Mouse (Mus musculus) cerebellum, adult 9-11 months (tissue): ENCODE data around the gene Zdhhc8.
A peak's percentile ranks its signal among the peaks of the same experiment; 100 is the strongest.
"Not testable (repeated sequence)": the region's sequence is repeated elsewhere in the genome, so short reads cannot be mapped to it uniquely, and the experiment has no call there.

Experiments used
- DNase-seq: peaks from one replicate; pipeline ENCODE4 v3.0.0; 2022

Zdhhc8 gene

GRCm38 (mm10) chr16:18230617-18231016 is 4.3 kb downstream of the Zdhhc8 start:
- DNase-seq, result no peak

- DNase-seq, result peak; percentile 83
Measured at GRCm38 (mm10) chr16:18229622-18230021, 5.3 kb downstream of the Zdhhc8 start.

- peak; percentile 85 for DNase-seq
Measured at GRCm38 (mm10) chr16:18228856-18229255, 6.1 kb downstream of the Zdhhc8 start.

GRCm38 (mm10) chr16:18227897-18228422 is 7.0 kb downstream of the Zdhhc8 start:
- peak; percentile 53 for DNase-seq

GRCm38 (mm10) chr16:18227187-18227586 is 7.7 kb downstream of the Zdhhc8 start:
- DNase-seq, result peak; percentile 39

GRCm38 (mm10) chr16:18222188-18222587 is 12.7 kb downstream of the Zdhhc8 start:
- no peak for DNase-seq

GRCm38 (mm10) chr16:18221543-18221898 is 13.4 kb downstream of the Zdhhc8 start:
- DNase-seq, result no peak

GRCm38 (mm10) chr16:18220856-18221542 is 13.9 kb downstream of the Zdhhc8 start:
- DNase-seq, result no peak

GRCm38 (mm10) chr16:18220001-18220400 is 14.9 kb downstream of the Zdhhc8 start:
- DNase-seq, result peak; percentile 42

- DNase-seq, result no peak
Measured at GRCm38 (mm10) chr16:18218580-18218996, 16.3 kb downstream of the Zdhhc8 start.

GRCm38 (mm10) chr16:18217579-18217978 is 17.4 kb downstream of the Zdhhc8 start, which contains the start of gene Ccdc188:
Gene Ccdc188 (plus strand): TSS chr16:18217879.
- DNase-seq, result no peak

GRCm38 (mm10) chr16:18214858-18215257 is 20.1 kb downstream of the Zdhhc8 start:
- DNase-seq, result no peak

- DNase-seq, result peak; percentile 42
Measured at GRCm38 (mm10) chr16:18213689-18214088, 21.2 kb downstream of the Zdhhc8 start.

- peak; percentile 87 for DNase-seq
Measured at GRCm38 (mm10) chr16:18211417-18212171, 23.3 kb downstream of the Zdhhc8 start.

- peak; percentile 77 for DNase-seq
Measured at GRCm38 (mm10) chr16:18210701-18211416, 24.1 kb downstream of the Zdhhc8 start.

- no peak for DNase-seq
Measured at GRCm38 (mm10) chr16:18203430-18204091, 31.4 kb downstream of the Zdhhc8 start.

GRCm38 (mm10) chr16:18202061-18202460 is 32.9 kb downstream of the Zdhhc8 start:
- no peak for DNase-seq

- DNase-seq, result no peak
Measured at GRCm38 (mm10) chr16:18201620-18202019, 33.3 kb downstream of the Zdhhc8 start.

GRCm38 (mm10) chr16:18200062-18200461 is 34.9 kb downstream of the Zdhhc8 start:
- DNase-seq, result no peak

- DNase-seq, result no peak
Measured at GRCm38 (mm10) chr16:18198365-18199098, 36.4 kb downstream of the Zdhhc8 start.

GRCm38 (mm10) chr16:18197881-18198280 is 37.1 kb downstream of the Zdhhc8 start:
- no peak for DNase-seq

GRCm38 (mm10) chr16:18195561-18195960 is 39.4 kb downstream of the Zdhhc8 start:
- not testable (repeated sequence) for DNase-seq
